Mouse (Mus musculus) intestine, postnatal 0 days (tissue): ENCODE measurements at regions not wholly inside any gene's neighbourhood (a gene's known extent, or its start where the extent isn't known, plus 50 kb on each side); places are given as distances from the start of the nearest gene placed in this dataset.
A peak's percentile ranks its signal among the peaks of the same experiment; 100 is the strongest.

Experiments used
- ATAC-seq: fragments of 200-750 bp; cut with Nextera tagmentation; 2 replicates; pipeline ENCODE4 v1.8.0; 2017; ENCODE audit warnings: mild to moderate bottlenecking, moderate TSS enrichment, moderate library complexity
- H3K27ac ChIP-seq: fragments of 300-500 bp; sonication (generic); 2 replicates; pipeline ENCODE4 v1.5.1; 2014; ENCODE audit warnings: mild to moderate bottlenecking, low read depth, low read length, moderate library complexity
- H3K27me3 ChIP-seq: fragments of 300-500 bp; sonication (generic); replicated peaks from 2 replicates; pipeline ENCODE4 v1.6.1; 2014; ENCODE audit warnings: low read length, mixed read lengths; ENCODE audit not compliant: control insufficient read depth, insufficient read depth
- H3K36me3 ChIP-seq: fragments of 300-500 bp; sonication (generic); 2 replicates; pipeline ENCODE4 v1.6.1; 2014; ENCODE audit warnings: mild to moderate bottlenecking, moderate library complexity; ENCODE audit not compliant: control insufficient read depth, insufficient read depth
- H3K4me1 ChIP-seq: fragments of 300-500 bp; sonication (generic); replicated peaks from 2 replicates; pipeline ENCODE4 v1.6.1; 2014; ENCODE audit warnings: antibody characterized with exemption, low read length, mixed read lengths; ENCODE audit not compliant: control insufficient read depth, insufficient read depth
- H3K4me2 ChIP-seq: fragments of 300-500 bp; sonication (generic); replicated peaks from 2 replicates; pipeline ENCODE4 v1.6.1; 2014; ENCODE audit warnings: low read depth, mild to moderate bottlenecking, moderate library complexity
- H3K4me3 ChIP-seq: fragments of 300-500 bp; sonication (generic); 2 replicates; pipeline ENCODE4 v1.5.1; 2014; ENCODE audit warnings: low read depth, low read length
- H3K9ac ChIP-seq: fragments of 300-500 bp; sonication (generic); 2 replicates; pipeline ENCODE4 v1.6.1; 2014; ENCODE audit warnings: mild to moderate bottlenecking, low read depth, low read length
- H3K9me3 ChIP-seq: fragments of 300-500 bp; sonication (generic); 2 replicates; pipeline ENCODE4 v1.6.1; 2016; ENCODE audit warnings: mixed run types; ENCODE audit not compliant: control insufficient read depth
- CTCF ChIP-seq: sonication (generic); IDR thresholded peaks from 2 replicates; pipeline ENCODE4 v1.5.1; 2016; ENCODE audit warnings: low read depth, mild to moderate bottlenecking, control low read depth, antibody characterized with exemption, moderate library complexity
- WGBS: fragments of 180-500 bp; shearing (Covaris S2); extraction: QIAGEN DNeasy Blood & Tissue Kit; methylation state at CpG from one replicate; pipeline ENCODE4 v1.1.7; 2014; 5-methylcytosine and 5-hydroxymethylcytosine counted together

DNA sequence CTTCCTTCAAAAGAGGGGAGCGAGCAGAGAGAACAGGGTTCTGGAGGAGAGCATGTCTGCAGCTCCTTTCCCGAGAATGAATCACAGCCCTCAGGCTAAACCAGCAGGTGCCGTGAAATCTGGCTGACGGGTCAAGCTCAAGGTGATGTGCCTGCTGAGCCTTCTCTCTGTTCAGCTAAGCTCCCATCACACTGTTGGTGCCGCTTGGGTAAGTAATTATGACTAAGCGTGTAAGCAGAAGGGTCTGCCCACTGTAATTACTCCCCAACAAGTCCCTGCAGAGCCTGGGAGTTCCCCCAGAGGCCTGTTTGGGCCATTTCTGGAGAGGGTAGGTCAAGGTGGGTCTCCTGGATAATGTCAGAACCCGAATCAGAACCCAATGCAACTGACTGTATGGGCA is 139.5 kb upstream of the Irf2bp2 start:
- H3K36me3 ChIP-seq: no peaks in the 10 kb centered on the region
- no peaks in the 10 kb centered on the region for H3K9me3 ChIP-seq
- peaks cover 4% of the 10 kb centered on the region; the same call in 1 of the 2 replicates for H3K4me1 ChIP-seq
- no peak overlapping the region for H3K4me3 ChIP-seq
- H3K9ac ChIP-seq: no peak overlapping the region
- 78% methylated on average over 7 of the region's 7 CpGs for WGBS
- no peak for ATAC-seq
- H3K4me2 ChIP-seq: no peak overlapping the region
- no peaks in the 10 kb centered on the region for H3K27me3 ChIP-seq
- no peak overlapping the region for H3K27ac ChIP-seq
- TF ChIP-seq CTCF: no peak

DNA sequence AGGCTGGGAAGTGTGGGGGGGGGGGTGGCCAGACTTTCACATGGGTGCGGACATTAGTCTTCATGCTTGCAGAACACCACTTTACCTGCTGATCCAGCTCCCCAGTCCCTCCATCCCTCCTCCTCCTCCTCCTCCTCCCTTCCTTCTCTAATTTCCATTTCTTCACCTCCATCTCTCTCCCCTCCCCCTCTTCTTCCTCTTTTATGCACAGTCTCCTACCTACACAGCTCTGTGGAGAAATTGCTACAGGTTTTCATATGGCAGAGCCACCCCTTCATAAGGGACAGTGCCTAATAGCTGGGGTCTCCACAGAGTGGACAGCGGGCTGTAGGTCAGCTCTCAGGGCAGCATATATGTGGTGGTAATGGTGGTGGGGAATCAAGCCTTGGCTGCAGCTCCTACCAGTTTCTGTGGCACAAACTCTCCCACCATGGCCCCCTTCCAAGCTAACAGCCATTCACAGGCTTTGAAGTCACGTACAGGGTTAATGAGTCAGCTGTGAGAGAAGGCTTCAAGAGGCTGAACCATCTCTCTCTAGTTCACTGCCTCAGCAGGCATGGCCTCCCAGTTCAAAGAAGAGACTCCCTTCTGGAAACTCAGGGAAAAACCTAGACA is 136.3 kb upstream of the Irf2bp2 start:
- no peaks in the 10 kb centered on the region for H3K9me3 ChIP-seq
- H3K36me3 ChIP-seq: no peaks in the 10 kb centered on the region
- no peak overlapping the region for H3K4me2 ChIP-seq
- no peaks in the 10 kb centered on the region for H3K4me1 ChIP-seq
- WGBS: 82% methylated on average over 3 of the region's 3 CpGs
- no peak for ATAC-seq
- H3K27me3 ChIP-seq: no peaks in the 10 kb centered on the region
- no peak overlapping the region for H3K9ac ChIP-seq
- no peak for TF ChIP-seq CTCF
- H3K27ac ChIP-seq: no peak overlapping the region
- H3K4me3 ChIP-seq: no peak overlapping the region

DNA sequence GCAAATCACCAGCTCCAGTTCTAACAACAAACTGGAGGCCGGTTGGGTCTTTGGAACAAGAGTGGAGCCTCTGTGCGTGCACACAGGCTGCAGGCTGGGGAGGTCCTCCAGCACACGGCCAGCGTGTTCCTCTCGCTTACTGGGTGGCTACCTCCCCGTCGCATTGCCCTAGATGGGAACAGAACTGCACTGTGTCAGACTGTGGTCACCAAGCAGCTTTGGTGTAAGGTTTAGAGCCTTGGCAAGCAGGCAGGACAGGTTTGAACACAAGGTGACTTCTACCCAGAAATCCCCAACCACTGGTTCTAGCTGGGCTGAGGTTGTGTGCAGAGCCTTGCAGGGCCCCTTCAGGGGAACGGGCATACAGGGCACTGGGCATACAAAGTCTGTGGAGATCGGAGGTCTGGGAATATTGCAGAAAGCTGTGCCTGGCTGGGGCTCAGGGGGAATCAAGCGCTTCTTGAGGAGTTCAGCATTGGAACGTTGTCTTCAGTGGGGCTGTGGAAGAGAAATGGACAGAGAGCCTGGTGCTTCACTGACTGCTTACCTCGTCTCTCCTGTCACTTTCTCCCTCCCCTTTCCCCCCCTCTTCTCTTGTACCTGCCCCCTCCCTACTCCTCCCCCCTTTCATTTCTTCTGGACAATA is 135.3 kb upstream of the Irf2bp2 start:
- peak overlapping the region; percentile 41; the same call in 1 of the 2 replicates for H3K27ac ChIP-seq

DNA sequence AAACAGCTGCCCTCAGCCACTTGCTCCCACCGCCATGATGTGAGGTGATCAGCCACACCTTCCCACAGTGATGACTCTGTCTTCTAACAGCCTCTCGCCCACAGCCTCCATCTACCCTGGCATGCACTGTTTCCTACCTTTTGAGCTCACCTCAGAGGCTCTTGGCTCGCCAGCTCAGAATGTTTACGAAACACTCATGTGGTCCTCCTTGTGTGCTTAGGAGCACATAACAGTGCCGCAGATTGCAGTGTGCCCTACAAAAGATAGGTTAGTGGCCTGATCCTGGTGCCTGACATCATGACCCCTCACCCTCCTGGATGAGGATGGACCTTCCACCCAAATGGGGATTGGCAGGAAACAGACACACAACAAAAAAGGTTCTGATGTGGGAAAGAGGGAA is 134.3 kb upstream of the Irf2bp2 start:
- no peak for TF ChIP-seq CTCF
- H3K27me3 ChIP-seq: no peaks in the 10 kb centered on the region
- H3K9me3 ChIP-seq: no peaks in the 10 kb centered on the region
- H3K4me2 ChIP-seq: no peak overlapping the region
- no peaks in the 10 kb centered on the region for H3K4me1 ChIP-seq
- H3K27ac ChIP-seq: no peak overlapping the region
- 92% methylated on average over 5 of the region's 5 CpGs for WGBS
- no peak for ATAC-seq
- no peak overlapping the region for H3K4me3 ChIP-seq
- no peak overlapping the region for H3K9ac ChIP-seq
- H3K36me3 ChIP-seq: no peaks in the 10 kb centered on the region

More for the DNA sequence above, 135.3 kb upstream of the Irf2bp2 start:
- ATAC-seq: no peak
- H3K27me3 ChIP-seq: no peaks in the 10 kb centered on the region
- no peak overlapping the region for H3K4me2 ChIP-seq
- no peaks in the 10 kb centered on the region for H3K9me3 ChIP-seq
- H3K4me1 ChIP-seq: no peaks in the 10 kb centered on the region
- WGBS: 61% methylated on average over 12 of the region's 12 CpGs
- H3K36me3 ChIP-seq: no peaks in the 10 kb centered on the region
- no peak for TF ChIP-seq CTCF
- no peak overlapping the region for H3K4me3 ChIP-seq
- 0 out of 2 replicates have a peak overlapping the region, but pooled peaks have one; percentile 3 for H3K9ac ChIP-seq

DNA sequence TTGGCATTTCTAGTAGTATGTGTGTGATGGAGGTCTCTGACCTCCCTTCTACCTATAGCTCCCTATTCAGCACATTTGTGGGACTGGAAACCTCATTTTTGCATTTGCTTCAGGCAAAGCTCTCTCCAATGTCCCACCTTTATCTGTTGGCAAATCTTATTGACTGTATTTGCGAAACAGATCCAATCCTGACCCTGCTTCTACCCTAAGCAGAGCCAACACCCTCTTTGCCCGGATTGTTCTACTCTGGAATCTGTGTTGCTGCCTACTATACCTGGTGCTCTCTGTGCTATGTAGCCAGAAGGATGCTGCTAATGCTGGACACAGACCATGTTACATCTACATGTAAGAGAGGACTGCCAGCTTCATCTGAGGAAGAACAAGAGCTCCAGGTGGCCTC is 133.3 kb upstream of the Irf2bp2 start:
- Histone ChIP-seq H3K27ac (no peak overlapping the region), H3K9me3 (no peaks in the 10 kb centered on the region), H3K4me1 (no peaks in the 10 kb centered on the region), H3K36me3 (no peaks in the 10 kb centered on the region), H3K27me3 (no peaks in the 10 kb centered on the region), H3K4me3 (no peak overlapping the region), H3K9ac (no peak overlapping the region), H3K4me2 (no peak overlapping the region)
- ATAC-seq: no peak
- 92% methylated on average over 2 of the region's 2 CpGs for WGBS
- no peak for TF ChIP-seq CTCF

DNA sequence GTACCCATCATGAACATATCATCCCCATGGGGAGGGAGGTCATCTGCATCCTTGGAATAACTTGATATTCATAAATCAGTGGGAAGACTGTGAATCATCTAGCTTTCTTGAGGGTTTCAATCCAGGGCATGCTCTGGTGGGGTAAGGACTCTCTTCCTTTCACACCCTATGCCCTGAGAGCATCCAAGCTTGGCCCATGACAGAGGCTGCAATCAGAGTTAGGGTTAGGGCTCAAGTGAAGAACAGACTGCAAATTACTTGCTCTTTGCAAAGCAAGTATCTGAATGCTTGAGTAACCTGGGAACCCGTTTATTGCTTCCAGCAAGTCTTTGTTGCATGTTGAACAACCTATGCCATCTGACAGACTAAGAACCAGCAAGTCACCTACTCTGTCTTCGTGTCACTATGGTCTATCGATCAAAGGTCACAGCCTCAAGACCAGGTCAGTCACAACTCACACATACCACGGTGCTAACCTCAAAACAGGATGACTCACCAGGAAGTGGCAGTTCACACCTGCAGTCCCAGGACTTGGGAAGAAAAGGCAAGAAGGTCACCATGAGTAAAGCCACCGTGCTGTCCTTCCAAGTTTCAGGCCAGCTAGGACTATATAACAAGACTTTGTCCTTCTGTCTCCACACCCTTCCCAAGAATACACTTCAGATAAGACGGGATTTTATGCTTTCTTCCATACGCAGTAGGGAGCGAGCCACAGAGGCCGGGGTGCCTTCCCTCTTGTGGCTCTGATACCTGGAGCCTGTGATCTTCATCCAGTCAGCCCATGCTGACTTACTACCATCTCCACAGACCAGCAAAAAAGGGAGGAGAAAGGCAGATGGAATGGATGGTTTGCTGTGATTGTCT is 129.7 kb upstream of the Irf2bp2 start:
- Histone ChIP-seq H3K27me3 (no peaks in the 10 kb centered on the region), H3K9me3 (no peaks in the 10 kb centered on the region), H3K4me3 (no peak overlapping the region), H3K9ac (no peak overlapping the region), H3K27ac (peak overlapping the region; percentile 74), H3K4me2 (no peak overlapping the region), H3K4me1 (no peaks in the 10 kb centered on the region), H3K36me3 (no peaks in the 10 kb centered on the region)
- 43% methylated on average over 9 of the region's 9 CpGs for WGBS
- TF ChIP-seq CTCF: no peak
- ATAC-seq: peak; percentile 87
